Mouse (Mus musculus) gastrocnemius, postnatal 14 days (tissue): Measurements from ENCODE around the gene Smoc1. TPM values are rescaled to one million over a fixed set of nuclear protein-coding genes. Genes with fewer than 3 reads are reported as not detected.
A peak's percentile ranks its signal among the peaks of the same experiment; 100 is the strongest.

ENCODE experiments used
- DNase-seq: peaks from one replicate; pipeline ENCODE4 v3.0.0; 2021; ENCODE audit warnings: mixed read lengths
- intact Hi-C: fragments of 180-260 bp; cut with DNase I; formaldehyde crosslinking; loops from one replicate; pipeline ENCODE4 v1.15.1; 2025; ENCODE audit warnings: low total_unique reads
- total RNA-seq, 2 experiments: library from RNA; stranded (reverse); gene quantifications; 2 replicates each; pipeline ENCODE4 v1.2.3; 2021

The Smoc1 gene
- total RNA-seq, 2 experiments from 2014 or later = 0.71 to 1.1 TPM

DNA sequence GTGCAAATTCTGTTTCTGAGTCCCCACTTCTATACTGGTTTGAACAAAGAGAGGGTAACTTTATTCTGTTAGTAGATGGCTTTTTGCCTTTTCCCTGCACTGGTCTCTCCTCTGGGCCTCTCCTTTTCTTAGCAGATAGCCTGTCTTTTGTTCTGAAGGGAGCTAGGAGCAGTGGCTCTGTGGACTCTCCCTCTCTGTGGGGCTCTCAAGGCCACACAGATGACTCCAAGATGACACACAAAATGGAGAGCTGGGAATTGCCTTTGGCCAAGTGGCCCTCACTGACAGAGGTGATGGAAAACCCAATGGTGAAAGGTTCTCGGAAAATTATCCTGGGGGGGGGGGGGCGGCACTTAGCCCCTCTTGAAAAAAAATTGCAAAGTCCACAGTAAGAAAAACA is 133.3 kb downstream of the Smoc1 start:
- DNase-seq = no peak
- intact Hi-C loops = no loop called here

DNA sequence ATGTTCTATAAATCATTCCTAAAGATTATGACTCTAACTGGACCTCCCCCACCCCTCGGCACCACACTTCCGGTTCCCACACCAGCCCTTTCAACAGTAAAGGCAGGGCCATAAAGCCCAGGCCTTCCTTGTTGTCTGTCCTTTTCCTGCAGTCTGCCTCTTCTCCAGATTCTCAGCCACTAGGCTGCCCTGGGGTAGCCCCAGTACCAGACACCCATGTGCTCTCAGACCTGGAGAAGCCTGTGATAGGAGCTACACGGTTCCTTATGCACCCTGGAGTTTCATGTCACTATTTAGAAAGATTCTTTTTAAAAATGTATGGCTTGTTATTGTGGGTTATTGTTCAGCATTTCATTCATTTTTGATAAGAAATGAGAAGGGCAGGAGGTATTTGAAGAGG is 133.8 kb downstream of the Smoc1 start:
- DNase-seq = no peak
- intact Hi-C loops = no loop called here

DNA sequence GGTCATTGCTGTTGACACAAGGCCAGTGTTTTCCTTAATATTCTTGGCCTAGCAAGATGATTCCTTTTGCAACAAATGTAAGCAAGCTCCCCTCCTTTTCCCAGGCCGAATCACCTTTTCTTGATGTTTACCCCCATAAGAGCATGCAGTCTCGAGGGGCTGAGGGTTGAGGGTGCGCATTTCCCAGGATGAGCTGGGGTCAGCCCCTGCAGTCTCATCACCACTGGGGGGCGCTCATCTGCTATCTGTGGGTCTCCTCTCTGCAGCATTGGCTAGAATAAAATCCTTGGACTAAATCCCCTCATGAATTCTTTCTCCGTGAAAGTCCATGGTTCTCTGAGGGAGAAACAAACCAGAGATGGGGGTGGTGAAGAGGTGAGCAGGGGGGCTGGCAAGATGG is 134.2 kb downstream of the Smoc1 start:
- intact Hi-C loops = no loop called here
- DNase-seq = no peak

DNA sequence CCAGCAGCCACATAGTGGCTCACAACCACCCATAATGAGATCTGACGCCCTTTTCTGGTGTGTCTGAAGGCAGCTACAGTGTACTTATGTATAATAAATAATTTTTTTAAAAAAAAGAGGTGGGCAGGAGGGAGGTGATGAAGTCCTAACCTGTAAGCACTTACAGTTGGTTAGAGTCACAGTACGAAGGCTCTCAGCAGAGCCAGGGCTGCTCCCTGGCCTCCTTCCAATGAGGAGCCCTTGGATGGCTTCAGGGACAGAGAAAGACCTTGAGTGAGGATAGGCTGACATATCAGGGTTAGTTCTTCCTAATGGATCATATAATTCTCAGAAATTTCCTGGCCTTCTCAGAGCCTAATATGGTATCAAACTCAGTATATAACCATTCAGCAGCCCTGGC is 134.7 kb downstream of the Smoc1 start:
- DNase-seq = no peak
- intact Hi-C loops = no loop called here

DNA sequence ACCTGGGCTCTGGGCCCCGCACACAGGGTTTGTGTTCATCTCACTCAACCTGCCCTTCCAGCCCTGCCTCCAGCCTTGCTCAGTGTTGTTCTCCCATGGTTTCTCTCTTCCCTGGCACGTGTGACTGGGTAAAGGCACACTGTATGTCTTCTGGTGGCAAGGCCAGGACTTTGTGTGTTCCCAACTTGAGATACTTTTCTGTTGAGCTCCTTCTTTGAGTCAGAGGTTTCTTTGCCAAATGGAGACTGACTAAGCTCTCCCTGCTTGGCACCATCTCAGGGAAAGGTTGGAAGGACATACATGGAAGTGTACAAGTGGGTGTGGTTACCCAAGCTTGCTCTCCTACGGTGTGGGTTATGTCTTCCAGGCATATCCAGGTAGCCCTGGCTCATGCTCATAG is 136.5 kb downstream of the Smoc1 start:
- intact Hi-C loops = no loop called here
- DNase-seq = no peak

DNA sequence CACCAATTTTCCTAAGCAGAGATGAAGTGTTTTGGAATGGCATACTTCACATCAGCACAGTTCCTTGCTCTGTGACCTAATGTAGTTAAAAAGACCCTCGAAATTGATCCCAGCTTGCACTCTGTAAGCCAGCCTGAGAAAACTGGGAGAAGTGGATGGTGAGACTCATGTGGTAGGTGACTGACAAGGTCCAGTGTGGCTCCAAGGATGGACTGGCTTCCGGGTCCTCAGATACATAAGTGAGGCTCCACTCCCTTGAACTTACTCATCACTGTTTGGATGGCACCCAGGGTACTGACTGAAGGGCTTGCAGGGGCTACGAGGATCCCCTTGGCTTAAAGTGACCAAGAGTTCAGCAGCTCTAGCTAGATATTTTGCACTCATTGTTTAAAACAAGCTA is 137.0 kb downstream of the Smoc1 start:
- DNase-seq = no peak
- intact Hi-C loops = no loop called here

DNA sequence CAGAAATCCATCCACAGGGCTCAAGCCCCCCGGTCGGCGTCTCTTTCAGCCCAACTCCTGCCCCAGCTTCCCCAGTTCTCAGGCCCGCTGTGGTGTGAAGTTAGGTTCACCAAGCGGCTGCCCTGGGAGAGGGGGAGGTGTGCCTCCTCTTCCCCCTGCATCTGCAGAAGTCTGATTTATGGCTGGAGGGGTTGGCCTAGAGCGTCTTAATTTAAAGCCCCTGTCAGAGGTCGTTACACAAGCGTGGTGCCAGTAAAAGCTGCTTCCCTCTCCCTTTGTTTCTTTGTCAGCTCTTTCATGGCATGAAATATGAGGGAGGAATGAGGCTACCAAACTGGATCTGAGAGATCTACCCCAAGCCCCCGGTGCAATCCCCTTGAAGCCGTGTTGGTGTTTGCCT is 139.5 kb downstream of the Smoc1 start:
- intact Hi-C loops = no loop called here
- DNase-seq = no peak

DNA sequence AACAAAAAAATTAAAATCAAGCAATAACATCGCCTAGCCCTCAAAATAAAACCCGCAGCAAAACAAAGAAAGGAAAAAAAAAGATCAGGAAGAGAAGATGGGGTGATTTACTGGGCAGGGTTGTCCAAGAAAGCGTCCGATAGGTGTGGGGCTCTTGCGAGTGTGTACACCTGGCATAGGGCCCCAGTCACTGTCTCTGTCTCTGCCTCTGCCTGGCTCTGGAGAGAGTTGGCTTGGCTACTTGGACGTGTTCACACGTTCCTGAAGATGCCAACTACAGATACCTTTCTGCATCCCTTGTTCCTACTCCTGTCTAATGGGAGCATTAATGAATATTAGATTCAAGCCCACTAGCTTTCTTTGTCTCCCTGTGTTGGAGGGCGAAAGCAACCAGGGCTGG is 140.0 kb downstream of the Smoc1 start:
- no peak for DNase-seq
- intact Hi-C loops = no loop called here

DNA sequence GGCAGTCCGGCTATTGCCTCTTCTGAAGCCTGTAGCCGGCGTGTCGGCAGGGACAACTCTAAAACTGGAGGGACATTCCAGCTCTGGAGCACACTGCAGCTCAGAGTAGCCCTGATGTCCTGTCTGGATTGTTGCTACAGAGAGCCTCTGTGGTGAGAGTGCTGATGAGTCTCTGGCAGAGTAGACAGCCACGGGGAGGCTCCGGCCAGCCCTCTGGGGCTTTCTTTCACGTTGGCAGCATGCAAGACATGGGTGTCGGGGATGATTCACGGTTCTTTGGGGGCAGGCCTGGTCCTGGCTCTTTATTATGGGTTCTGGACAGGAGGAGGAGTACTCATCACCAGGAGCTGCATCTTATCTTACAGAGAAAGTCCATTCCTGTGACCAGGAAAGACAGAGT is 140.5 kb downstream of the Smoc1 start:
- no peak for DNase-seq
- intact Hi-C loops = no loop called here

DNA sequence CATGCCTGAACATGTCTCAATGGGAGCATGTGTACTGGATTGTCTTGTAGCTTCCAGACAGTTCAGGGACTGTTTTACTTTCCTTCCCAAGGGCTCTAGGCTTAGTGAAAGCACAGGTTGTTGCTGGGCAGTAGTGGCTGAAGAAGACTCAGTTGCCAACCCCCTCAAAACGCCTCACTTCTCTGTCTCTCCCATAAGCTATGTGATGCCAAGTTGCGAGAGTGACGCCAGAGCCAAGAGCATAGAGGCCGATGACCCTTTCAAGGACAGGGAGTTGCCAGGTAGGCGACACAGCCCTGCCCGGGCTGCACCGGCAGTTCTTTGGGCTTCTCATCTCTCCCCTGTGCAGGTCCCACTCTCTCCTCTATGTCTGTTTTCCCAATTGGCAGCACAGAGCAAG is 141.4 kb downstream of the Smoc1 start:
- intact Hi-C loops = no loop called here
- no peak for DNase-seq

DNA sequence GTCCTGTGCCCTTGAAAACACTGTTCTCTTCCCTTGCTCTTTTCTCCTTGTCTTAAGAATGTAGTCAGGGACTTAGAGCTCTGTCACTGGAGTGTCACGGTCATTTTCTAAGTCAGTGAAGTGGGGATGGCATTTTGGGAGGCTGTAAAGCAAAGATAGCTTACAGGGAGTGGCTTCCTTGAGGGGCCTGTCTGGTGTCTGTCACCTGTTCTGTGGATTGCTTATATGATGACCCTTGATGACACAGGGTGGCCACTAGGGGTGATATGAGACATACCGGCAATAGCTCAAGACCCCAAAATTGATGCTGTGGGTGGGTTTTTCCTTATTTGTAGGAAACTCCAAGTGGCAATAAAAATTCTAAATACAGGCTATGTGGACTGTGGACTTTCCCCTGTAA is 141.9 kb downstream of the Smoc1 start:
- intact Hi-C loops = no loop called here
- DNase-seq = no peak

DNA sequence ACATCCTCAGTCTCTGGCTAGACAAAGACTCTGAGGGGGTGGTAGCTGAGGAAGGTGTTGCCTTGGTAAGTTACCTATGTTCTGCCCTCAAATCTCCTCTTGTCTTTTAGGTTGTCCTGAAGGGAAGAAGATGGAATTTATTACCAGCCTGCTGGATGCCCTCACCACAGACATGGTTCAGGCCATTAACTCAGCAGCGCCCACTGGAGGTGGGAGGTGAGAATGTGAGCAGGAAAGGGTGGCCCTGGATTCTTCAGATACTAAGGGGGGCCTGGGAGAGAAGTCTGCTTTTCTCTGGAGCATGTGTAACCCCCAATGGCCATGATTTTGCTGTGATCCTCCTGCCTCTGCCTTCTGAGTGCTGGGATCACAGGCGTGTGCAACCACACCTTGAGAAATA is 143.5 kb downstream of the Smoc1 start:
- DNase-seq = no peak
- intact Hi-C loops = no loop called here

DNA sequence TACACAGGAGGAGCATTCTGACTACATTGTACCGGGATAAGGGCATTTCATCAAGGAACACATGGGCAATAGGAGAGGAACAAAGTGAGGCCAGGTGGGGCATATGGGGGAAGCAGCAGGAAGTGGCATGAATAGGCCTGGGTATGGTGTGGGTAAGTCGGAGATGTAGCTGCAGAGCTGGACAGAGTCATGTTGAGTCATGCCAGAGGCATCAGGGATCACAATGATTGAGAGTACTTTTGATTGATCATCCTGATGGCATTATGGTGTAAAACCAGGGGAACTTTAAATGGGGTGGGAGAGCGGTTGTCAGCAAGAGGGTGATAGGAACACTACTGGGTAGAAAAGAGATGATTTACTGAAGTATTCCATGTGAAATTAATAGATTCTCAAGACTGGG is 146.4 kb downstream of the Smoc1 start:
- no peak for DNase-seq
- intact Hi-C loops = no loop called here

DNA sequence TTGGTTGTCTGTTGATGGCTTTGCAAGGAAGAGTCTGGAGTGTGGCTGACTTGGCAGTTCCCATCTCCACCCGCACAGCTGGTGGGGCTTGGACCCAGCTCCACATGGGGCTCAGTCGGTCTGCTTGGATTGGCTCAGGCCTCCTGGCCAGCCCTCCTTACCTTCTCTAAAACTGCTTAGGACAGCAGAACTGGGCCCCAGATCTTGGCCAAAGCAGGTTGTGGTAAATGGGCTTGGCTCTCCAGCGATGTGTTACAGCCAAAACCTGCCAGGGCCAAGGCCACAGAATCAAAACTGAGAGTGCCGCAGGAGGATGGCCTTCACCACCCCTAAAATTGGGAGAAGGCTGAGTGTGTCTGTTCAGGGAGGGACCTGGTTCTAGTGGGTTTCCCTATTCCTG is 147.3 kb downstream of the Smoc1 start:
- intact Hi-C loops = no loop called here
- no peak for DNase-seq

DNA sequence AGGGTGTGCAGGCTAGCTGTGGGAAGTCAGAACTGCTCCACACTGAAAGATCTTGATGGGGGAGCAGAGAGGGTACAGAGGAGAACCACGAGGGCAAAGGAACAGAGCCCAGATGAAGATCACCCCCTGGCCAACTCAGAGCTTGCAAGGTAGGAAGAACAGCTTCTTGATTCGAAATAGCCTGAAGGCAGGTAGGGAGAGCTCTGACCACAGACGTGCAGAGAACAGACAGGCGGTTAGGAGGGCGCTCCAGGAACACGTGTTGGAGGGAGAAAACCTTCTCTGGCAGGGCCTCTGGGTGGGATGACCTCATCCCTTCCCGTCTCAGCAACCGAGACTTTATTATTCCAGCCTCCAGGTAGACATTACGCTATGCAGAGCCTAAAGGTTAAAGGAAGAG is 148.6 kb downstream of the Smoc1 start:
- DNase-seq = no peak
- intact Hi-C loops = no loop called here

DNA sequence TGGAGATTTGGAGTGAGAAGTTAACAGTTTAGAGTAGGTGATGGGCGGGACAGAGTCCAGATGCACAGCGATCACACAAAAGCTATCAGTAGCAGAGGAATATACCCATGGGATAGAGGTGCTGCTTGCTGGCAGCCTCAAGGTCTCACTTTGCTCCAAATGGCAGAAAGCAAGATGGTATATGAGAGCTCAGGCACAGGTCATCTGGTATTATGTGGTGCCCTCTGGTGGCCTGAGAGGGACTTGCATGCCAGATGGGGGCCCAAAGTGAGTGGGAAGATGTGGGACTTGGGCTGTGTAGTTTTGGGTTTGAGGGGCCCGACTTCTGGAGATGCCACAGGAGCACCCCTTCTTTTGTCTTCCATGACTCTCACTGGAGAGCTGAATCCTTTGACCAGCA is 155.5 kb downstream of the Smoc1 start:
- intact Hi-C loops = no loop called here
- DNase-seq = peak; percentile 42

DNA sequence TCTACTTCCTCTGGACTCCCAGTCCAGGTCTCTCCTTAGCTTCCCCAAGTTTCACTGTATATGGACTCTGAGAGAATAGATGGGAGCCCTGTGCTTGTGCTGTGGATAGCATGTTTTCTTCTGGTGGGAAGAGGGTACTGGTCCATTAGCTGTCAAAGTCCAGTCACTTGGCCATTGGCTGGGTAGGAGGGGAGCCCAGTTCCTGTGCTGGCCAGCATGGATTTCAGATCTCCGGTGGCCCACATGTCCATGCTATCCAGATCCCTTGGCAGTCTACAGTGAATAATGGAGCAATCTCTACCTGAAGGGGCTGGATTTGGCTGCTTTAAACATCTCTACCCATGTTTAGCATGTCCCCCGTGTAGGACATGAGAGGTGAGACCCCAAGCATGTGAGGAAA is 158.4 kb downstream of the Smoc1 start:
- intact Hi-C loops = no loop called here
- no peak for DNase-seq

DNA sequence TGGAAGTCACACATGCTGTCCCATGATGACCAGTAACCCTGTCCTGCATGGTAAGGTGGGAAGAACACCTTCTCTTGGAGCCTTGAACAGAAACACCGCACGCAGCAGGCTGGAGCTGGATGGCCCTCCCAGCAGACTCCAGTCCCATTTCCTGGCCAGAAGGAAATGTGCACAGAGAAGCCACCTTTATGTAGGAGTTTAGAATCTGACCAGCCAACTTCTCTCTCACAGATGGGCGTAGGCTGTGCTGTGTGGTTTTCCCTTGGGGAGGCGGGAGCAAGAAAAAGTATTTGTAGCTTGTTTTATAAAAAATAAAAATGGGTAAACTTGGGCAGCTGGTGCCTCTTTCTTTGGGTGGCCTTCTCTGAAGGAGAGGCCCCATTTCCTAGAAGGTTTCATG is 159.5 kb downstream of the Smoc1 start:
- intact Hi-C loops = no loop called here

DNA sequence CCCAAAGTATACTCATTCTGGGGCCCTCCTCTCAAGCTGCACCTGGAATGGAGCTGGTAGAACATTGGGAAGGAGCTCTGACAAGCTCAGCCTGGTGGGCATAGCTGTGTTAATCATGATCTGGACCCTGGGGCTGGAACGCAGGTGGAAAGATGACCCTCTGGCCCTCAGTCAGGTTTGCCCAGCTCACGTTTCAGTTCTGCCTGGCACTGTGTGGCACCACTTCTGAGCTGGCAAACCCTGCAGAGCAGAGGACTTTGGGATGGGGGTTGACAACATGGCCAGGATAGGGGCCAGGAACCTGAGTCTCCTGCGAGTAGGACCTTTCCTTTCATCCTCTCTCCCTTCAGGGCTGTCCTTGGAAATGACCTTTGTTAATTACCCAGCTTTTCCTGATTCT is 160.1 kb downstream of the Smoc1 start:
- DNase-seq = no peak
- intact Hi-C loops = no loop called here

More for the DNA sequence above, 159.5 kb downstream of the Smoc1 start:
- DNase-seq = no peak

DNA sequence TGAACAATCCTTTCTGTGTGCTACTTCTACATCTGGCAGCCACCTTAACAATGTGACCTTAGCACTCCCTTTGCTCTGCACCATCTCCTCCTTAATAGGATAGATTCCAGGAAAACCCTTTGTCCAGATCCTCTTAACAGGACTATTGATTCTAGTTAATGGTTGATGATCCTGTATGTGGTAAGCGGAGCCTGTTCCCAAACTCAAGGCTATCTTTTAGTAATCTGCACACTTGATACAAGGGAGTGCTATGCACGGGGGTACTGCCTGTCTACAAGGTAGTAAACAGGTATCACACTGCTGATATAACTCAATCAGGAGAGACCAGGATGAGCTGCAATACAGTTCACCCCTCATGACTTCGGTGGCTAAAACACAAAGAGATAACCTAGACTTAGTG is 161.8 kb downstream of the Smoc1 start:
- intact Hi-C loops = no loop called here
- DNase-seq = no peak

DNA sequence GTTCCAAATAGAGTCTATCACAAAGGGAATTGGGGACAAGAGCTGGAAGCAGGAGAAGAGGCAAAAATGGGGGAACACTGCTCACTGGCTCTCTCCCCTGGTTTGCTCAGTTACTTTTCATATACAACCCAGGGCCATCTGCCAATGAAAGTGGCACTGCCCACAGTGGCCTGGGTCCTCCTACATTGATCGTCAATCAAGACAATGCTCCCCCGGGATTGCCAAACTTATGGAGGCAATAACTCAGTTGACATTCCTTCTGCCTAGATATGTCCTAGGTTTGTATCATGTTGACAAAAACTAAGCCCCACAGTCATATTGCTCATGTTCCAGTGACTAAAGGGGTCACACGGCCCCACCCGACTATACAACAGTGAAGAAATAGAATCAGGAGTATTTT is 162.4 kb downstream of the Smoc1 start:
- no peak for DNase-seq
- intact Hi-C loops = no loop called here

DNA sequence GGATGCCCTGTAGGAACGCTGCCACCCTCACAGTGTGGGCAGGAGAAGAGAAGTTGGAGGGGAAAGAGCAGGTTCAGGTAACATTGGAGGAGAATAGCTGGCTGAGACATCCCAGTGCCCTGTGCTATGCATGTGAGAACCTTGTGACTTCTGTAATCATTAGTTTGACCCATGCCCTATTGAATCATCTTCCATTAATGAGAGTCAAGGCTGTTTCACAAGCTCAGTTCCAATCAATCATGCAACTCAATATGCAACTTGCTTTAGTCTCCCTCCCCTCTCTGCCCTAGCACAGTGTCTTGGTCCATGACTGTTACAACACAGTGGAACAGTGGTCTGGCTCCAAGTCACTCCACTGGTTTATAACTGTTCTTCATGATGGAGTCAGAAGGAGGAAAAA is 163.0 kb downstream of the Smoc1 start:
- no peak for DNase-seq
- intact Hi-C loops = no loop called here

DNA sequence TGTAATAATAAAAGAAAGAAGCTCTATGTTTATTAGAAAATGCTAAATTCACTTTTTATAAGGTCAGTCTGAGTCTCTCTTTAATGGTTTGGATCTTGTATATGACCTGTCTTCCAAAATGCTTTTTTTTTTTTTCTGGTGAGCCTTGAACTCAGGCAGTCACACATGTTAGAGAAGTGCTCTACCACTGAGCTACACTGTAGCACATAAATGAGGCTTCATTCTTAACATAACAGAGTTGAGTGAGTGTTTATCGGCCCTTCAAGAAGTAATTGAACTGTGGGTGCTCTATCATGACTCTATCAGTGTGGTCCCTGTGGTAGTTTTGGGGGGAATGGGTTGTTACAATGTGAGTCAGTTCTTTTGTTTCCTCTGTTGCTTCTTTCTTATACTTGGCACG is 167.4 kb downstream of the Smoc1 start:
- intact Hi-C loops = no loop called here
- DNase-seq = no peak
